Mouse (Mus musculus) liver, embryonic 14.5 days (tissue): ENCODE measurements around the gene Hivep2.

Experiments
- CTCF ChIP-seq: IDR thresholded peaks from 2 replicates; pipeline ENCODE4 v1.5.1; 2016; ENCODE audit warnings: antibody characterized with exemption, low read depth, control low read depth
- EP300 ChIP-seq: IDR thresholded peaks from 2 replicates; pipeline ENCODE4 v1.6.1; 2016; ENCODE audit warnings: antibody characterized with exemption, low read depth

DNA sequence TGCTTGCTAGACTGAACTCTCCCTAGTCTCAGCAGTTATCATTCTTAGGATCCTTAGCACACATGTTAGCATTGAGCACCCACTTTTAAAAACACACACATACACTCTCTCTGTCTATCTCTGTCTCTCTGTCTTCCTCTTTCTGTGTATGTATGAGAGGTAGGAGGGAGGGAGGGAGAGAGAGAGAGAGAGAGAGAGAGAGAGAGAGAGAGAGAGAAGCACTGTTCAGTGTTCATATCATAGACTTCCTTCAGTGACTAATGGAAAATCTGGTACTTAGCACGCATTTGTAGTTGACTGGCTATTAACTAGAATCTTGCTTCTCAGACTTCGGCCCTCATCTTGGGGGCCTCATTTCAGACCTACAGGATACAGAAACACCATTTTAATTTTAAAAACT, 93.7 kb downstream of the Hivep2 start:
- TF ChIP-seq EP300 (no peak), CTCF (no peak)
